Mouse (Mus musculus) CH12.LX (cell line): ENCODE measurements around the gene Dnaja3.

Source experiments
- BHLHE40 ChIP-seq: IDR thresholded peaks from 2 replicates; pipeline ENCODE4 v1.6.1; 2011; ENCODE audit warnings: mild to moderate bottlenecking, low read depth, low read length, improper control_type of control experiment
- CHD1 ChIP-seq: IDR thresholded peaks from 2 replicates; pipeline ENCODE4 v1.6.1; 2012; ENCODE audit warnings: low read depth, low read length, improper control_type of control experiment, inconsistent platforms
- CHD2 ChIP-seq: IDR thresholded peaks from 2 replicates; pipeline ENCODE4 v1.6.1; 2011; ENCODE audit warnings: low read length, improper control_type of control experiment
- CTCF ChIP-seq, 2 experiments: IDR thresholded peaks in 1 of 2; conservative IDR thresholded peaks in 1 of 2; 2 replicates each; pipeline ENCODE4 v1.5.1; 2011 to 2012; ENCODE audit warnings: low read depth in 2 of 2, low read length in 2 of 2, improper control_type of control experiment in 1 of 2, inconsistent platforms in 1 of 2, mild to moderate bottlenecking in 1 of 2, moderate library complexity in 1 of 2
- E2F4 ChIP-seq: IDR thresholded peaks from 2 replicates; pipeline ENCODE4 v1.6.1; 2011; ENCODE audit warnings: low read depth, low read length, improper control_type of control experiment; ENCODE audit not compliant: insufficient replicate concordance
- EP300 ChIP-seq: IDR thresholded peaks from 2 replicates; pipeline ENCODE4 v1.6.1; 2011; ENCODE audit warnings: low read length, improper control_type of control experiment
- ETS1 ChIP-seq: conservative IDR thresholded peaks from 2 replicates; pipeline ENCODE4 v1.6.1; 2012; ENCODE audit warnings: low read depth, mild to moderate bottlenecking, inconsistent platforms, low read length, improper control_type of control experiment, moderate library complexity
- IRF4 ChIP-seq: IDR thresholded peaks from 2 replicates; pipeline ENCODE4 v1.6.1; 2014; ENCODE audit warnings: low read depth, mild to moderate bottlenecking, inconsistent platforms, low read length, improper control_type of control experiment
- JUND ChIP-seq: conservative IDR thresholded peaks from 2 replicates; pipeline ENCODE4 v1.6.1; 2011; ENCODE audit warnings: low read depth, low read length, improper control_type of control experiment
- MEF2A ChIP-seq: IDR thresholded peaks from 2 replicates; pipeline ENCODE4 v1.6.1; 2014; ENCODE audit warnings: low read depth, mild to moderate bottlenecking, inconsistent platforms, low read length, improper control_type of control experiment, borderline replicate concordance
- POLR2A ChIP-seq: IDR thresholded peaks from 2 replicates; pipeline ENCODE4 v1.6.1; 2011; ENCODE audit warnings: low read depth, mild to moderate bottlenecking, improper control_type of control experiment, low read length
- RAD21 ChIP-seq: IDR thresholded peaks from 2 replicates; pipeline ENCODE4 v1.6.1; 2011; ENCODE audit warnings: low read depth, mild to moderate bottlenecking, low read length, improper control_type of control experiment, moderate library complexity
- USF2 ChIP-seq: conservative IDR thresholded peaks from 2 replicates; pipeline ENCODE4 v1.6.1; 2011; ENCODE audit warnings: low read depth, low read length, improper control_type of control experiment
- ZNF384 ChIP-seq: IDR thresholded peaks from 2 replicates; pipeline ENCODE4 v1.6.1; 2012; ENCODE audit warnings: low read depth, low read length, improper control_type of control experiment, inconsistent platforms

DNA sequence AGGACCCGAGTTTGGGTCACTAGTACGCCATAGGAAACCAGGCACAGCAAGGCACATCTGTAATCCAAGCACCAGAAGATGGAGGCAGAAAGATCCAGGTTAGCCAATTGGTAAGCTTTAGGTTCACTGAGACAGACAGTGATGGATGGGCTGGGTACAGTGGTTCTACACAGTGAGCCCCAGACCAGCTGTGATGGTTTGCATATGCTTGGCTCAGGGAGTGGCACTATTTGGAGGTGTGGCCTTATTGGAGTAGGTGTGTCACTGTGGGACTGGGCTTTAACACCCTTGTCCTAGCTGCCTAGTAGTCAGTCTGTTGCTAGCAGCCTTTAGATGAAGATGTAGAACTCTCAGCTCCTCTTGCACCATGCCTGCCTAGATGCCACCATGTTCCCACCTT, 24.0 kb downstream of the Dnaja3 start:
- TF ChIP-seq CTCF (conservative IDR thresholded peaks at IDR 0.05 in 1 of 2, IDR thresholded peaks at IDR 0.05 in 1 of 2; ENCODE audit: low read depth in 2 of 2, low read length in 2 of 2): no peak
- no peak for TF ChIP-seq POLR2A
- no peak for TF ChIP-seq BHLHE40
- no peak for TF ChIP-seq USF2
- no peak for TF ChIP-seq ETS1
- no peak for TF ChIP-seq JUND
- TF ChIP-seq CHD1: no peak
- TF ChIP-seq ZNF384: no peak
- no peak for TF ChIP-seq CHD2
- TF ChIP-seq MEF2A: no peak
- no peak for TF ChIP-seq RAD21
- no peak for TF ChIP-seq EP300
- no peak for TF ChIP-seq IRF4
- no peak for TF ChIP-seq E2F4
